Mouse (Mus musculus): ENCODE measurements around the gene Paics.

- TF ChIP-seq POLR2A (IDR thresholded peaks at IDR 0.05; ENCODE audit: extremely low read depth, insufficient read depth, low read length) = no peak
- no peak for TF ChIP-seq CTCF (IDR thresholded peaks at IDR 0.05; ENCODE audit: low read depth, low read length)
Observed at GRCm38 (mm10) chr5:76993174-76993814, 42.2 kb downstream of the Paics start.

Measured in liver, adult 2 months (tissue).